Mouse (Mus musculus): ENCODE data around the gene Zcchc4.

- TF ChIP-seq POLR2A (IDR thresholded peaks at IDR 0.05; ENCODE audit: borderline replicate concordance, extremely low read depth, insufficient read depth, insufficient read length, poor library complexity, severe bottlenecking), result no peak
- no peak for TF ChIP-seq CTCF (IDR thresholded peaks at IDR 0.05; ENCODE audit: borderline replicate concordance, extremely low read depth, insufficient read depth, insufficient read length)
Observed at GRCm38 (mm10) chr5:52783251-52783620, 8.0 kb downstream of the Zcchc4 start.
